Mouse (Mus musculus): Measurements from ENCODE around the gene Apoa4. TPM values are rescaled to one million over a fixed set of nuclear protein-coding genes. Genes with fewer than 3 reads are reported as not detected.

The Apoa4 gene
- total RNA-seq, 4 experiments from 2014 or later = not detected

- no peak for DNase-seq (ENCODE audit: low spot score in 2 of 2)
These were observed 31.6 kb downstream of the Apoa4 start for GRCm38 (mm10) chr9:46272070-46272469.

- peak; percentile 88 to 89 for DNase-seq (ENCODE audit: low spot score in 2 of 2)
These were observed 32.4 kb downstream of the Apoa4 start, which contains the start of gene Zpr1 for GRCm38 (mm10) chr9:46272677-46273454. TSS of gene Zpr1 (plus strand) at chr9:46273064.

- DNase-seq (ENCODE audit: low spot score in 2 of 2) = no peak
These were observed 34.0 kb downstream of the Apoa4 start for GRCm38 (mm10) chr9:46274494-46274893.

GRCm38 (mm10) chr9:46282631-46283436 lies 42.3 kb downstream of the Apoa4 start, which contains the start of gene Bud13:
TSS of gene Bud13 (plus strand) at chr9:46283008.
- peak; percentile 85 to 92 for DNase-seq (ENCODE audit: low spot score in 2 of 2)

Other genes starting within 250 kb of the Apoa4 start
- 100 to 1,000 TPM; 195 to 219 (median 207) TPM for gene Pafah1b2, start 228.0 kb upstream of the Apoa4 start, total RNA-seq (2022)
- 100 to 1,000 TPM; 134 to 147 (median 140) TPM for gene Sik3, start 227.9 kb upstream of the Apoa4 start, total RNA-seq (2022)
- gene Apoa1, start 12.1 kb upstream of the Apoa4 start, total RNA-seq (2022) = under 1 TPM in 3 of 4 experiments, not detected in 1; 0.38 to 0.47 (median 0.41) TPM
- gene Apoc3, start 5.1 kb upstream of the Apoa4 start, total RNA-seq (2022) = 1 to 10 TPM in 1 of 4 experiments, under 1 TPM in 1, not detected in 2; 0.86 to 2.0 TPM
- not detected for gene Apoa5, start 27.9 kb downstream of the Apoa4 start, total RNA-seq (2022)
- 10 to 100 TPM; 38.6 to 52.6 (median 42.0) TPM for gene Zpr1, start 32.4 kb downstream of the Apoa4 start, total RNA-seq (2022)
- 10 to 100 TPM in 2 of 4 experiments, 1 to 10 TPM in 2; 9.3 to 12.7 (median 11.0) TPM for gene Bud13, start 42.3 kb downstream of the Apoa4 start, total RNA-seq (2022)
- under 1 TPM in 1 of 4 experiments, not detected in 3; 0.31 TPM for gene 4931429L15Rik, start 79.3 kb downstream of the Apoa4 start, total RNA-seq (2022)